Comparison of ENCODE assay signal across 10 mouse cellular contexts in the genomic region with DNA sequence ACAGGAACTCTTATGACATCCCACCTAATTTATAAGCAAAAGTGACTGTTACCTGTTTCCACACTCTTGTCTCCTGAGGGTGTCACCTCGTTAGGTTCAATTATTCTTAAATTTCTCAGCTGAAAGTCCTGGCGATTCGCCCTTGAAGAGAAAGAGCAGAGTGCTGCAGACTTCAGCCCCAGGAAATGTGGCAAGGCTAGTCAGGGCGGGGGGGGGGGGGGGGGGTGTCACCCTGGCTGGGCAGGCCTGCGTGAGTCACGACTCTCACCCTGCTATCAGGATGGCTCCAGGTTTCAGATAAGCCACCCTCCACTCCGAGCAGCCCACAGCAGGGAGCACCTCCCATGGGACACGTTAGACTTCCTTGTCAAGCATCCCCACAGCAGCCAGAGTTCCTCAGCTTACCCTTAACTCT. TPM values are rescaled to one million over a fixed set of nuclear protein-coding genes. Genes with fewer than 3 reads are reported as not detected.
DNase-seq lines count a peak whose midpoint lies in the region; ATAC-seq and TF ChIP-seq lines count a peak whose summit lies in the region.
"Had no signal": no experiment of that assay in that cellular context is flagged by ENCODE, and none has a peak within 500 bp of the region (broad histone marks: within the 10 kb centered on the region; RNA-seq: fewer than 3 reads in every experiment).

No protein-coding gene starts in this region.

- WGBS in heart, embryonic 15.5 days = 30% methylated on average over 8 of the region's 8 CpGs
- WGBS in forebrain, embryonic 13.5 days = 82% methylated on average over 8 of the region's 8 CpGs
- 82% methylated on average over 8 of the region's 8 CpGs for WGBS in hindbrain, embryonic 14.5 days

- intact Hi-C loops in heart, postnatal 10 days (cut with DNase I) = no loop called here

- no peaks in the 10 kb centered on the region for H3K9me3 ChIP-seq in heart, embryonic 15.5 days (replicated peaks)
- H3K9me3 ChIP-seq in megakaryocyte, embryonic 14.5 days = no peaks in the 10 kb centered on the region
- no peaks in the 10 kb centered on the region for H3K9me3 ChIP-seq in forebrain, embryonic 13.5 days (replicated peaks)
- H3K9me3 ChIP-seq in hindbrain, embryonic 14.5 days (ENCODE audit: control insufficient read depth, low read length) = no peaks in the 10 kb centered on the region

- 0 out of 2 replicates have a peak overlapping the region, but pooled peaks have one; percentile 13 for H3K4me2 ChIP-seq in heart, embryonic 15.5 days
- no peak overlapping the region for H3K4me2 ChIP-seq in forebrain, embryonic 13.5 days
- H3K4me2 ChIP-seq in hindbrain, embryonic 14.5 days (replicated peaks) = no peak overlapping the region

- no peak overlapping the region for H3K9ac ChIP-seq in heart, embryonic 15.5 days
- no peak overlapping the region for H3K9ac ChIP-seq in forebrain, embryonic 13.5 days
- H3K9ac ChIP-seq in hindbrain, embryonic 14.5 days = no peak overlapping the region

- H3K4me3 ChIP-seq in heart, embryonic 15.5 days = no peak overlapping the region
- H3K4me3 ChIP-seq in megakaryocyte, embryonic 14.5 days (replicated peaks) = peak overlapping the region; percentile 91
- H3K4me3 ChIP-seq in forebrain, embryonic 13.5 days = no peak overlapping the region
- no peak overlapping the region for H3K4me3 ChIP-seq in hindbrain, embryonic 14.5 days (replicated peaks; ENCODE audit: low read length)

- H3K27me3 ChIP-seq in heart, embryonic 15.5 days = no peaks in the 10 kb centered on the region
- H3K27me3 ChIP-seq in Patski = no peaks in the 10 kb centered on the region
- H3K27me3 ChIP-seq in megakaryocyte, embryonic 14.5 days (replicated peaks) = no peaks in the 10 kb centered on the region
- H3K27me3 ChIP-seq in forebrain, embryonic 13.5 days = no peaks in the 10 kb centered on the region
- no peaks in the 10 kb centered on the region for H3K27me3 ChIP-seq in hindbrain, embryonic 14.5 days (ENCODE audit: control insufficient read depth, insufficient read depth, low read length)

- peak; percentile 76 for ATAC-seq in heart, embryonic 15.5 days (replicated peaks; ENCODE audit: insufficient number of reproducible peaks, insufficient read depth, low FRiP score, low read depth)
- peak; percentile 46 for ATAC-seq in Patski
- ATAC-seq in granulocyte monocyte progenitor cell, adult 5-6 weeks (replicated peaks; ENCODE audit: poor library complexity, severe bottlenecking) = peak; percentile 61
- no peak for ATAC-seq in forebrain, embryonic 13.5 days
- no peak for ATAC-seq in hindbrain, embryonic 14.5 days (ENCODE audit: low FRiP score)

- no peak for TF ChIP-seq CTCF in Patski (IDR thresholded peaks at IDR 0.05)

- H3K27ac ChIP-seq in heart, embryonic 15.5 days = peak overlapping the region; percentile 29
- H3K27ac ChIP-seq in forebrain, embryonic 13.5 days = no peak overlapping the region
- H3K27ac ChIP-seq in hindbrain, embryonic 14.5 days = no peak overlapping the region
- H3K27ac ChIP-seq: macrophage had no signal

- in situ Hi-C loops in Patski (cut with MboI; ENCODE audit: low pct_unique_long_range_greater_than_20kb) = no loop called here

- H3K36me3 ChIP-seq in heart, embryonic 15.5 days = peaks cover 20% of the 10 kb centered on the region; the same call in 1 of the 2 replicates
- peaks cover 72% of the 10 kb centered on the region for H3K36me3 ChIP-seq in megakaryocyte, embryonic 14.5 days (replicated peaks; ENCODE audit: low read length)
- H3K36me3 ChIP-seq in forebrain, embryonic 13.5 days (ENCODE audit: poor library complexity, severe bottlenecking) = peaks cover 24% of the 10 kb centered on the region
- peaks cover 15% of the 10 kb centered on the region; the same call in 1 of the 2 replicates for H3K36me3 ChIP-seq in hindbrain, embryonic 14.5 days (replicated peaks; ENCODE audit: control insufficient read depth, insufficient read depth)

- no peak for DNase-seq in heart, postnatal 10 days
- no peak for DNase-seq in Patski (ENCODE audit: low read depth, low spot score)
- DNase-seq in hindbrain, embryonic 14.5 days (ENCODE audit: low spot score) = no peak
- DNase-seq: cerebellum, postnatal 25 days; gastrocnemius, postnatal 14 days had no signal

- peaks cover 22% of the 10 kb centered on the region for H3K4me1 ChIP-seq in heart, embryonic 15.5 days (replicated peaks)
- H3K4me1 ChIP-seq in megakaryocyte, embryonic 14.5 days = peaks cover 97% of the 10 kb centered on the region
- H3K4me1 ChIP-seq in forebrain, embryonic 13.5 days = peaks cover 1% of the 10 kb centered on the region
- peaks cover 3% of the 10 kb centered on the region; the same call in 1 of the 2 replicates for H3K4me1 ChIP-seq in hindbrain, embryonic 14.5 days (replicated peaks; ENCODE audit: control insufficient read depth, insufficient read depth, low read length)

- CTCF ChIA-PET in Patski (lab: Charles Lee) = no interaction called here

- POLR2A ChIA-PET in Patski (lab: Charles Lee) = no interaction called here

RNA-seq across cellular contexts. Expression of a gene that starts 8.1 kb away (rescaled TPM):
- 128 and 135 TPM in 2 replicates for polyA plus RNA-seq in heart, embryonic 15.5 days (2015; fragmentation: Nextera tagmentation; extraction: Ambion mirVana)
- 100 to 1,000 TPM; 124 to 125 TPM for total RNA-seq in heart, postnatal 10 days (2021)
- 193 TPM for polyA plus RNA-seq in Patski (2021)
- 43.6 and 77.0 TPM in 2 replicates for total RNA-seq in granulocyte monocyte progenitor cell, adult 5-6 weeks (2014; fragmentation: Nextera tagmentation)
- total RNA-seq in granulocyte monocyte progenitor cell, adult 5-6 weeks (2017) = 49.8 and 70.5 TPM in 2 replicates
- 183 and 184 TPM in 2 replicates for polyA plus RNA-seq in megakaryocyte, embryonic 14.5 days (2012; ENCODE audit: insufficient read depth, low replicate concordance)
- polyA plus RNA-seq in forebrain, embryonic 13.5 days (2015; fragmentation: Nextera tagmentation; extraction: Ambion mirVana) = 120 and 130 TPM in 2 replicates
- 135 and 141 TPM in 2 replicates for polyA plus RNA-seq in hindbrain, embryonic 14.5 days (2014; fragmentation: Nextera tagmentation; extraction: Ambion mirVana)

Comparison
In these comparisons a context has a peak if more than half of its experiments do, and no peak if none do; other contexts are left out.
1. ATAC-seq: peak in heart, embryonic 15.5 days (single experiment), Patski (single experiment) and granulocyte monocyte progenitor cell, adult 5-6 weeks (single experiment); none in forebrain, embryonic 13.5 days (single experiment) and hindbrain, embryonic 14.5 days (single experiment).